Mouse (Mus musculus) layer of hippocampus, adult 9-10 months (tissue): ENCODE results near the gene Nup88.
"Not testable (repeated sequence)": the region's sequence is repeated elsewhere in the genome, so short reads cannot be mapped to it uniquely, and the experiment has no call there.

ENCODE experiments used
- DNase-seq: peaks from one replicate; pipeline ENCODE4 v3.0.0; 2022; ENCODE audit warnings: low spot score

Nup88 gene

DNA sequence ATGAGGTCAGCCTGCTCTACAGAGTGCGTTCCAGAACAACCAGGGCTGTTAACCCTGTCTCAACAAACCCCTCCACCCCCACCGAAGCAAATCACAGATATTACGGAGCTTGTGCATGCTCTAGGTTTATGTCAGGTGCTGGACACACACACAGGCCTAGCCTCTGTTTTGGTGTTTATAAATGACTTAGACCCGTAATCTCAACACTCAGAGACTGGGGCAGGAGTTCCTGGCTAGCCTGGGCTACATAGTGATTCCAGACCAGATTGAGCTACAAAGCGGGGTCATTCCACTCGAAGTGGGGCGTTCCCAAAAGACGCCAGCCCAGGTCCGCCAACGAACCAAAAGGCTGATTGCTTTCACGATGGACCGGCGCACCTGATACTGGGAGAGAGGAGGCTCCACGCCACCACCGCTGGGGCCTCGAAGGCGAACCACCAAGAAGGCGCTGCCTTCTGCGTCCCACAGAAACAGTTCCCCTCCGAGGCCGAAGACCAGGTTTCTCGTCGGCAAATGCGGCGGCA lies 440 bp downstream of the Nup88 start:
- no peak for DNase-seq

- no peak for DNase-seq
Measured at GRCm38 (mm10) chr11:70964222-70964907, 5.4 kb downstream of the Nup88 start.

DNA sequence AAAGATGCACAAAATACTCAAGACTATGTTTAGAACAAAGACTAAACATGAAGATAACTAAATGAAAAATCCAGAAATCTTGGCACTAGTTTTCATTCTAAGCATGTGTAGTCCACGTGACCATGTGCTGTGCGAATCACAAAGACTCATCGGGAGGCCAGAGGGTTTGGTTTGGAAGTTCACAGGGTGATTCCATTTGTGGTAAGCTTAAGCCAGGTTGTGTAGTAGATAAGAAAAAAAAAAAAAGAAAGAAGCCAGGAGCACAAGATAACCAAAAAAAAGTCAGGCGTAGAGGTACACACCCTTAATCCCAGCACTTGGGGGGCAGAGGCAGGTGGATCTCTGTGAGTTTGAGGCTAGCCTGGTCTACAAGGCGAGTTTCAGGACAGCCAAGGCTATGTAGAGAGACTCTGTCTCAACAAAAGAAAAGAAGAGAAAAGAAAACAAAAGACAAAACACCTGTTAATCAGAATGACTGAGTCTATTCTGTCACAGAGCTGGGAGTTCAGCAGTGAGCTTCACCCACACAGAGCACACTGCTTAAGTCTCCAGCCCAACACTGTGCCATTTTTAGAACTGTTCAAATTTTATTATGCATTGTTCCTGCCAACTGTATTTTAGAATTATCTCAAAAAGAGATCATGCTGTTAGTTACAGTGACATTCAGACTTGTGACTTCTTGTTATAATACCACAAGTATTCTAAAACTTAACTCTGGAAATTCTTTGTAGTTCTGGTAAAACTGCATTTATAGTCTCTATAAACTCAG lies 8.8 kb downstream of the Nup88 start:
- DNase-seq = no peak

- no peak for DNase-seq
Measured at GRCm38 (mm10) chr11:70954711-70955110, 15.1 kb downstream of the Nup88 start.

DNA sequence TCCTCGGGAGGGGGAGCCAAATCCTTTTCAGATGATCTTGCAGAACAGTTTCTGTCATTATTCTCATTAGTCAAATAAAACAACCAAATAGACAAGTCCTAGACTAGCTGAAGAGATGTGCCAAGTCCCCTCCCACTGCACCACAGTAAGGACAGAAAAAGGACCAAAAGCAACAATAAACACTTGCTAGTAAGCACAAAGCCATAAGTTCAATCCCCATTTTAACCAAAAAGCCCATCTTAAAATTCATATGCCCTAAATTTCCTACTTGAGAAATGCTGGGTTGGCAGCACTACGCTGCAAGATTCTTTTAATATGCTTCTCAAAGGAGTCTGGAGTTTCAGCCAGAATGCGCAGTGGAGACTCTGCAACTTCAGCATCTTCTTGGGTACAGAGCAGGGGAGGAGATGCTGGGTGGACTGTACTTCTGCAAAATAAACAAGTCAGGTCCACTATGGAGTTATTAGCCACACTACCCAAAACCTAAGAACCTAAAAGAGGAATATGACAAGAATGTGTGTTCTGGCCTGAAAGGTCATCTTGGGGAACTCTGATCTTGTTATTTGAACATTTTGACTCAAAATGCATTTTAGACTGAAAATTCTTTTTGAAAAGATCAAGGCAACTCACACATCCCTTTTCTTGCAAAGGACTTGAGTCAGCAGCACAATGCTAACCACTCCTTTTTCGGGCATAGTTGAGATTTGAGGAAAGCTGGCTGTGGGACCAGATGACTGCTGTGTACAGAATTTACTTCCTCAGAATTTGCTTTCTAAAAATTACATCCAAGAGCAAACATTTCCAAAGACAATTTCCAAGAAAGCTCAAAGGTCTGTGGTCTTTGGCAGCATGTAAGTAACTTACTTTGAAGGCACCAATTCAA lies 24.6 kb downstream of the Nup88 start:
- no peak for DNase-seq

- DNase-seq = no peak
Measured at GRCm38 (mm10) chr11:70943651-70944050, 26.1 kb downstream of the Nup88 start.

DNA sequence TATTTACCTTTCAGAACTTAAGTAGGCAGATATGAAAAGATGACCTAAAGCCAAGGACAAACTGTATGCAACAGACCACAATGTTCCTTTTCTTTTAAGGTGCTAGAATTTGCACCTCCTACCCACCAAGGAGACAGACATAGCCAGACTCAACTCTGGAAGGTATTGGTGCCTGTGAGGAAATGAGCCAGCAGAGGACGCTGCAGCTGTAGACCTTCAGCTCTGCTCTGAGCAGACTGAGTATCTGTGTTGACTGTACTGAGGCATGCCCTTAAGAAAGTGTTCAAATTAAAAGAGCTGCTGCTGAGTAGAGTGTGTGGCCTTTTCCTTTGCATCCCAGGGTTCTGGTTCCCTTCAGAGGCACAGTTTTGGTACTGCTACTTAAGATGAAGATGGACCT lies 27.2 kb downstream of the Nup88 start:
- no peak for DNase-seq

GRCm38 (mm10) chr11:70935316-70935715 lies 34.5 kb downstream of the Nup88 start:
- DNase-seq = no peak

DNA sequence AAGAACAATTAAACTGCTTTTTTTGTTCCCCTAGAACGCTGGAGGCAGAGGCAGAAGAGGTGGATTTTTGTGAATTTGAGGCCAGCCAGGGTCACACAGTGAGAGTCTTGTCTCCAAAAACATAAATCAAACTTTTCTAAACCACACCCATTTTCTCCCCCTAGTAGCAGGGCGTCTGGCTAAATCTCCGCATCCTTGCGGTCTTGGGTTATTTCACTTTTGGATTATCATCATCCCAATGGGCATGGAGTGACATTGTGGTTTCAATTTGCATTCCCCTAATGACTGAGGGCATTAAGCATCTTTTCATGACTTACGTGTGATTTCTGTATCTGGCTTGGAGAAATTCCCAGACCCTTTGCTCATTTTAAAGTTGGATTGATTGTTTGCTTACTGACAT lies 38.3 kb downstream of the Nup88 start:
- no peak for DNase-seq

DNA sequence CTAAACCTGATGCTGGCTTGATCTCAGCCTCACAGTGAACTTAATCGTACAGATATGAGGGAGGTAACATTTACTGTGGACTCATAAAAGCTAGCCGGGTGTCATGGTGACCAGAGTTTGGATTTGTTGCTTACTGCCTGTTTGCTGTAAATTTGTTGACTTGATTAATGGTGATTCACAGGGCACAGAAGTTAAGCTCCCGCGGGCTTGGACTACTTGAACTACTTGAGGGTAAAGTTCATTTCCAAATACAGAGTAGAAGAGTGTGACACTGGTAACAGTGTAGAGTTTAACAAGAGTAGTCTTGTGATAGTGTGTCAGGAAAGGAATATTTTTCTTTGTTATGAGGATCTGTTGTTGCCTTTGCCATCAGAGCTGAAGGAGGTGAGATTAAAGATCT lies 50.2 kb downstream of the Nup88 start:
- no peak for DNase-seq

- peak; percentile 10 for DNase-seq
Measured at GRCm38 (mm10) chr11:70917896-70918295, 51.9 kb downstream of the Nup88 start.

DNA sequence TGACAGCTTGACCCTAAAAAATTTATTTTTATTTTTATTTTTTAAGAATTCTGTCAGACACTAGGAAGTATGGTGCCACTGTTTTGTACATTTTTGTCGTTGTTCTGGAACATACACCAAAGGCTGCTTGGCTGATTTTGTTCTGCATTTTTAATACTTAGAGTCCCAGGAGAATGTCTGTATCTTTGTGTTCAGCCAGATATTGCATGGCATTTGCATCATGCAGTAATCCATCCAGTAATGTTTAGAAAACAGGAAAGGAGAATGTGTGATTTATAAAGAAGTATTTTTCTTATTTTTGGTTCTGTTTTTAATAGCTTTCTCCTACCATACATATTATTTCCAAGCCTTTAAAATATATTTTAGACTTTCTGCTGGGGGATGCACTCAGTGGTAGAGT lies 57.9 kb downstream of the Nup88 start:
- DNase-seq = no peak

- DNase-seq = no peak
Measured at GRCm38 (mm10) chr11:70911323-70911722, 58.5 kb downstream of the Nup88 start.

DNA sequence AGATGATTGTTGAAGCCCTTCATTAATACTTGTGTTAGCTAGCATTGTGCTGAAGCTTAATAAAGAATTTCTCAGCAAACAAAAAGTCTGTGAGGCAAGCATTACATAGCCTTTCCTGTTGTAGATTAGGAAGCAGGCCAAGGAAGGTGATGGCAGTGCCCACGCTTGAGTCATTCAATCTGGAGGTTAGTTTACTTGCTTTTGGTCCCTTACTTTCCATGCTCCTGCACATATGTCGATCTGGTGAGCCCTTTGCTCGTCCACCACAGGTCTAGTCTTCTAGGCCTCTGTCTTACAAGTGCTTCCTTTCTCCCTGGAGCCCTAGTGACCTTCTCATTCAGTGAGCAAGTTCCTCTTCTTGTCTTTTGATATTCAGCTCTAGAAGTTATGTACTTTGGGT lies 63.1 kb downstream of the Nup88 start:
- DNase-seq = no peak

DNA sequence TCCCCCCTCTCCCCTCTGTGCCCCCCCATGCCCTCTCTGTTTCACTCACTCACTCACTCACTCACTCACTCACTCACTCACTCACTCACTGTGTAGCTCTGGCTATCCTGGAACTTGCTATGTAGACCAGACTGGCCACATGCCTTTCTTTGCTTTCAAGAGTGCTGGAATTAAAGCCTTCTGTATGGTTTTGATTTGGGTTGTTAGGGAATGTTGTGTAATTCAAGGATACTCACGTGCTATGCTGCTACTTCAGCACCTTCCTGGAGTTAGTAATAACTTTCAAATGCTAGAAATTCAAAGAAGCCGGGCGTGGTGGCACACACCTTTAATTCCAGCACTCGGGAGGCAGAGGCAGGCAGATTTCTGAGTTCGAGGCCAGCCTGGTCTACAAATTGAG lies 71.6 kb downstream of the Nup88 start:
- DNase-seq = not testable (repeated sequence)

DNA sequence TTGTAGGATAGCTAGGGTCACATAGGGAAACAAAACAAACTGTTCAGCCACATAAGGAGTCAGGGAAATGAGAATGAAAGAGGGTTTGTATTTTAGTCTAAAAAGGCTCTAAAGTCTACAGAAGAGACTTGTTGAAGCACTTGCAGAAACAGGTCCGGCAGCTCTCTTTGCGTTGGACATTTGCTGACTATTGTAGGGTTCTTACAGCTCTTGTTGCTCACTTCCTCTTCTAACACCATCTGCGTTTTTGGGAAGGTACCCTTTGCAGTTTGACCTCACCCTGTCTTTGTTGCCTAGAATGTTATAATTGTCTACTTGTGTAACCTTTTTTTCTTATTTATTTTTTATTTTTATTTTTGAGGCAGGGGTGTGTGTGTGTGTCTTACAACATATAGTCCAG lies 72.1 kb downstream of the Nup88 start:
- no peak for DNase-seq
